Mouse (Mus musculus) hindbrain, embryonic 10.5 days (tissue): ENCODE results near the gene Krt17. TPM values are rescaled to one million over a fixed set of nuclear protein-coding genes. Genes with fewer than 3 reads are reported as not detected.
A peak's percentile ranks its signal among the peaks of the same experiment; 100 is the strongest.
"Not testable (repeated sequence)": the region's sequence is repeated elsewhere in the genome, so short reads cannot be mapped to it uniquely, and the experiment has no call there.

Experiments
- DNase-seq: peaks from one replicate; pipeline ENCODE4 v3.0.0-alpha.2; 2017; ENCODE audit warnings: low spot score
- H3K27ac ChIP-seq: fragments of 300-500 bp; sonication (generic); 2 replicates; pipeline ENCODE4 v1.5.1; 2016; ENCODE audit warnings: mild to moderate bottlenecking, moderate library complexity
- H3K27me3 ChIP-seq: fragments of 300-500 bp; sonication (generic); 2 replicates; pipeline ENCODE4 v1.6.1; 2016; ENCODE audit warnings: mild to moderate bottlenecking; ENCODE audit not compliant: poor library complexity, insufficient read depth, severe bottlenecking
- H3K36me3 ChIP-seq: fragments of 300-500 bp; sonication (generic); 2 replicates; pipeline ENCODE4 v1.6.1; 2016; ENCODE audit warnings: mild to moderate bottlenecking, moderate library complexity
- H3K4me1 ChIP-seq: fragments of 300-500 bp; sonication (generic); replicated peaks from 2 replicates; pipeline ENCODE4 v1.6.1; 2016; ENCODE audit warnings: mild to moderate bottlenecking
- H3K4me3 ChIP-seq: fragments of 300-500 bp; sonication (generic); 2 replicates; pipeline ENCODE4 v1.5.1; 2016; ENCODE audit warnings: mild to moderate bottlenecking, moderate library complexity
- H3K9me3 ChIP-seq: fragments of 300-500 bp; sonication (generic); 2 replicates; pipeline ENCODE4 v1.6.1; 2016; ENCODE audit warnings: mild to moderate bottlenecking, moderate library complexity
- WGBS: fragments of 180-500 bp; shearing (Covaris S2); methylation state at CpG from one replicate; pipeline ENCODE4 v1.1.7; 2016; 5-methylcytosine and 5-hydroxymethylcytosine counted together
- polyA plus RNA-seq: library from polyadenylated mRNA; unstranded; fragments of >200 nt; fragmentation: Nextera tagmentation; extraction: Ambion mirVana; gene quantifications from 2 replicates; pipeline ENCODE4 v1.2.1, GENCODE M21; 2016

Krt17 gene
- polyA plus RNA-seq, result 0.16 TPM in 1 of 2 replicates, not detected in the other

DNA sequence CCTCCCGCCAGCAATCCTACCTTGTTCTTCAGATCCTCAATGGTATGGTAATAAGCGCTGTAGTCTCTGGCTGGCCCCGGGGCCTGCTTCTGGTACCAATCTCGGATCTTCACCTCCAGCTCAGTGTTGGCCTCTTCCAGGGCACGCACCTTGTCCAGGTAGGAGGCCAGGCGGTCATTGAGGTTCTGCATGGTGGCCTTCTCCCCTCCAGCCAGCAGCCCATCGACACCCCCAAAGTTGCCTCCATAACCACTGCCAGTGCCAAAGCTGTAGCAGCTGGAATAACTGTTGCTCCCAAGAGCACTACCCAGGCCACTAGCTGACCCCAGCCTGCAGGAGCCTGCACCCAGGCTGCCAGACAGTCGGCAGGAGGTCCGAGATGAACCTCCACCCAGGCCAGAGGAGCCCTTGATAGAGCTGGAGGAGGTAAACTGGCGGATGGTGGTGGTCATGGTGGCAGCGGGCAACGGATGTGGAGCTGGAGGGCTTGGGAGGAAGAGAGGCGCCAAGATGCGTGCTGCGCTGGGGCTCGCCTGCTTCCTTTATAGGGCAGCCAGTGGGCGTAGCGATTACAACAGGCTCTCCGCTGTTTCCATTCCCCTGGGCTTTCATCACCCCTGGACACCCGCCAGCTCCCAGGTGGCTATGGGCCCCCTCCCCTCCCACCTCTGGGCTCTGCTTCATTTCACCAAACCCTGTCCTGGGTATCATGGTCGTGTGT is at the start of gene Krt17:
Gene Krt17, minus strand, starts transcription at position 516 of the 721 bp plus-strand sequence.
- Histone ChIP-seq H3K9me3 (no peaks in the 10 kb centered on the region), H3K4me3 (no peak within 1 kb of the TSS), H3K27me3 (no peaks in the 10 kb centered on the region), H3K36me3 (no peaks in the 10 kb centered on the region), H3K27ac (no peak within 1 kb of the TSS), H3K4me1 (peaks cover 25% of the 10 kb centered on the region)
- 84% methylated on average over 21 of the region's 21 CpGs for WGBS
- DNase-seq, result no peak

DNA sequence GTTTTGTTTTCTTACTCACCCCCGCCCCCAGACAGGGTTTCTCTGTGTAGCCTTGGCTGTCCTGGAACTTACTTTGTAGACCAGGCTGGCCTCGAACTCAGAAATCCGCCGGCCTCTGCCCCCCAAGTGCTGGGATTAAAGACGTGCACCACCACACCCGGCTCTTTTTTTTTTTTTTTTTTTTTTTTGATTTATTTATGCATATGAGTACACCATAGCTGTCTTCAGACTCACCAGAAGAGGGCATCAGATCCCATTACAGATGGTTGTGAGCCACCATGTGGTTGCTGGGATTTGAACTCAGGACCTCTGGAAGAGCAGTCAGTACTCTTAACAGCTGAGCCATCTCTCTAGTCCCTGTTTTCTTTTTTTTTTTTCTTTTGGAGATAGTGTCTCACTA is 47.8 kb upstream of the Krt17 start:
- DNase-seq, H3K9me3 ChIP-seq, H3K4me3 ChIP-seq, H3K27ac ChIP-seq, H3K27me3 ChIP-seq, H3K36me3 ChIP-seq: not testable (repeated sequence)
- WGBS, result 94% methylated on average over 6 of the region's 6 CpGs
- peaks cover 11% of the 10 kb centered on the region for H3K4me1 ChIP-seq

GRCm38 (mm10) chr11:100307900-100308299 is 47.1 kb upstream of the Krt17 start:
- DNase-seq, result no peak
- H3K36me3 ChIP-seq, result no peaks in the 10 kb centered on the region
- no peak overlapping the region for H3K4me3 ChIP-seq
- WGBS, result 89% methylated on average over 5 of the region's 5 CpGs
- no peaks in the 10 kb centered on the region for H3K9me3 ChIP-seq
- H3K27me3 ChIP-seq, result no peaks in the 10 kb centered on the region
- peaks cover 11% of the 10 kb centered on the region for H3K4me1 ChIP-seq
- no peak overlapping the region for H3K27ac ChIP-seq

- 89% methylated on average over 5 of the region's 5 CpGs for WGBS
- peaks cover 6% of the 10 kb centered on the region; the same call in 1 of the 2 replicates for H3K4me1 ChIP-seq
- DNase-seq, result no peak
- H3K36me3 ChIP-seq, result no peaks in the 10 kb centered on the region
- H3K27me3 ChIP-seq, result no peaks in the 10 kb centered on the region
- H3K9me3 ChIP-seq, result no peaks in the 10 kb centered on the region
- H3K27ac ChIP-seq, result no peak overlapping the region
- H3K4me3 ChIP-seq, result no peak overlapping the region
These were observed 40.5 kb upstream of the Krt17 start for GRCm38 (mm10) chr11:100301292-100301691.

GRCm38 (mm10) chr11:100300293-100300692 is 39.5 kb upstream of the Krt17 start:
- H3K4me3 ChIP-seq, result no peak overlapping the region
- DNase-seq, result peak; percentile 80
- H3K27ac ChIP-seq, result no peak overlapping the region
- peaks cover 8% of the 10 kb centered on the region; the same call in 1 of the 2 replicates for H3K4me1 ChIP-seq
- WGBS, result 9% methylated on average over 5 of the region's 5 CpGs
- H3K36me3 ChIP-seq, result no peaks in the 10 kb centered on the region
- H3K9me3 ChIP-seq, result no peaks in the 10 kb centered on the region
- H3K27me3 ChIP-seq, result no peaks in the 10 kb centered on the region

DNA sequence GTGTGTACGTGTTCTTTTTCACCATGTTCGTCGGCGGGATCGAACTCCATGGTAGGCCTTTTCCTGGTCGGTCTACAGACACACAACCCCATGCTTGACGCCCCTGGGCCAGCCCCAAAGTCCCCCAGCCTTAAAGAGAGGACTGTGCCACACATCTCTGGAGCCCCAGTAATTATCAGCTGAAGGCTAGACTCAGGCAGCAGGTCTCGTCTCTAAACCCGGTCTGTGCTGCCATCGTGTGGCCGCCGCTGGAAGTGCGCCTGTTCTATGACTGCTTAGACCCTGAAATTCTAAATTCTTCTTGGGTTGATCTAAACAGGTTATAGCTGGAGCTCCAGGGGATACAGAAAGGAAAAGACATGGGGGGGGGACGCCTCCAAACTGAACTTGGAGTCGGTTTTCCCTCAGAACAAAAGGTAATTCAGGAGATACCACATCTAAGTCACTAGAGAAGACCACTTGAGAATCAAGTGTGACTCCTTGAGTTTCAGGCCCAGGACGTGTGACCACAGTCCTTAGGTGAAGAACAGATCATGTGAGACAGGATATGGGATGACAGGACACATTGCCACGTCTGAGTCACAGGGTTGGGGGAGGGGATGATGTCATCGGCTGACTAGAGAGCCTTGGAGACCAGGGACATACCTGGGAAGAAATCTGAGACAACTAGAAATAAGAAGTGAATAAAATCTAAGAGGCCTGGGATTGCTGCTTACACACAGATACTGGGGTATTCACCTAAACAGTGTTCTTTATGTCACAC is 37.6 kb upstream of the Krt17 start:
- peaks cover 11% of the 10 kb centered on the region; the same call in 1 of the 2 replicates for H3K4me1 ChIP-seq
- no peak overlapping the region for H3K27ac ChIP-seq
- no peaks in the 10 kb centered on the region for H3K36me3 ChIP-seq
- no peaks in the 10 kb centered on the region for H3K9me3 ChIP-seq
- H3K27me3 ChIP-seq, result no peaks in the 10 kb centered on the region
- H3K4me3 ChIP-seq, result peak overlapping the region; percentile 14
- DNase-seq, result peak; percentile 86
- WGBS, result 20% methylated on average over 18 of the region's 18 CpGs

- no peaks in the 10 kb centered on the region for H3K27me3 ChIP-seq
- no peaks in the 10 kb centered on the region for H3K9me3 ChIP-seq
- peak overlapping the region; percentile 14 for H3K4me3 ChIP-seq
- no peaks in the 10 kb centered on the region for H3K36me3 ChIP-seq
- H3K27ac ChIP-seq, result no peak overlapping the region
- DNase-seq, result peak; percentile 29
- WGBS, result 43% methylated on average over 5 of the region's 5 CpGs
- H3K4me1 ChIP-seq, result peaks cover 17% of the 10 kb centered on the region
These were observed 37.0 kb upstream of the Krt17 start for GRCm38 (mm10) chr11:100297801-100298200.

DNA sequence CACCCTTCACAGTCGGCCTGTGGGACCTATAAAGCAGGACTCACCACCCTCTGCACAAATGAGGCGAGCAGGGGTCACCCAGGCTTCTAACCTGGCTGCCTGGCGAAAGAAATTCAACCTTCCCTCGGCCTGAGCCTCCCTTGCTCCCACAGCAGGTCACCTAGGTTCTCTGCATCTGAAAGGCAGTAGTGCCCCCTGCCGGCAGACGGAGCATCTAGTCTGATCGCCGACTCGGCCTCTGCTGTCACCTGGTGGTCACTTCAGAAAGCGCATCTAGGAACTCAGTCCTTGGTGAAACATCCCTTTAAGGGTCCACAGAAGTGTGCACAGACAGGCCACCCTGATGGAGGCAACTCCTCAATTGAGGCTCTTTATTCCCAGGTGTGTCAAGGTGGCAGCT is 34.5 kb upstream of the Krt17 start:
- no peaks in the 10 kb centered on the region for H3K27me3 ChIP-seq
- 6% methylated on average over 10 of the region's 10 CpGs for WGBS
- no peak overlapping the region for H3K4me3 ChIP-seq
- H3K9me3 ChIP-seq, result no peaks in the 10 kb centered on the region
- H3K36me3 ChIP-seq, result no peaks in the 10 kb centered on the region
- no peak overlapping the region for H3K27ac ChIP-seq
- H3K4me1 ChIP-seq, result peaks cover 28% of the 10 kb centered on the region
- DNase-seq, result peak; percentile 91

DNA sequence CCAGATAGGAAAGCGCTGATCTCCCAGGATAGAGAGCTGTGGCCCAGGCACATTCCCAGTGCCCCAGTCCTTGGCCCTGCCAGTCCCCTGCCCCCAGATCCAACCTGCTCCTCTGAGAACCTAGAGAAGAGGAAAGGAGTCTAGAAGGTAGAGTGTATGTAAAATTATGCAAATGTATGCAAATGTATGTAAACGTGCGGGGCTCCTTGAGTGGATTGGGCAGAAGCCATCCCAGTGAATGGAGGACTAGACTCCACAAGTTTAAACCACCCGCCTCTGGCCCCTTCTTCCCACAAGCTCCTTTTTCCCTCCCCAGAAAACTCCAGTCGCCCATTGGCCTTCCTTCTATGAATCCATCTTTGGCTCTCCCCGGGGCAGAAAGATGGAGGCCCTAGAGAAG is 32.1 kb upstream of the Krt17 start:
- WGBS, result 55% methylated on average over 6 of the region's 6 CpGs
- Histone ChIP-seq H3K27ac (no peak overlapping the region), H3K9me3 (no peaks in the 10 kb centered on the region), H3K4me1 (peaks cover 30% of the 10 kb centered on the region), H3K36me3 (no peaks in the 10 kb centered on the region), H3K4me3 (no peak overlapping the region), H3K27me3 (no peaks in the 10 kb centered on the region)
- no peak for DNase-seq

- peak overlapping the region; percentile 40; the same call in 1 of the 2 replicates for H3K27ac ChIP-seq
- H3K36me3 ChIP-seq, result no peaks in the 10 kb centered on the region
- no peak overlapping the region for H3K4me3 ChIP-seq
- H3K9me3 ChIP-seq, result no peaks in the 10 kb centered on the region
- WGBS, result 38% methylated on average over 5 of the region's 5 CpGs
- no peaks in the 10 kb centered on the region for H3K27me3 ChIP-seq
- DNase-seq, result no peak
- H3K4me1 ChIP-seq, result peaks cover 37% of the 10 kb centered on the region
These were observed 29.4 kb upstream of the Krt17 start for GRCm38 (mm10) chr11:100290235-100290634.

GRCm38 (mm10) chr11:100288942-100289341 is 28.1 kb upstream of the Krt17 start:
- Histone ChIP-seq H3K36me3 (no peaks in the 10 kb centered on the region), H3K9me3 (no peaks in the 10 kb centered on the region), H3K4me1 (peaks cover 34% of the 10 kb centered on the region), H3K27me3 (no peaks in the 10 kb centered on the region), H3K27ac (no peak overlapping the region), H3K4me3 (no peak overlapping the region)
- 90% methylated on average over 6 of the region's 6 CpGs for WGBS
- no peak for DNase-seq

- 35% methylated on average over 10 of the region's 10 CpGs for WGBS
- no peak for DNase-seq
- Histone ChIP-seq H3K9me3 (no peaks in the 10 kb centered on the region), H3K4me3 (no peak overlapping the region), H3K4me1 (peaks cover 33% of the 10 kb centered on the region), H3K27me3 (no peaks in the 10 kb centered on the region), H3K36me3 (no peaks in the 10 kb centered on the region), H3K27ac (peak overlapping the region; percentile 72)
These were observed 26.2 kb upstream of the Krt17 start for GRCm38 (mm10) chr11:100287024-100287423.

- H3K27me3 ChIP-seq, result no peaks in the 10 kb centered on the region
- 85% methylated on average over 4 of the region's 4 CpGs for WGBS
- no peak overlapping the region for H3K27ac ChIP-seq
- peaks cover 21% of the 10 kb centered on the region for H3K4me1 ChIP-seq
- no peaks in the 10 kb centered on the region for H3K9me3 ChIP-seq
- H3K36me3 ChIP-seq, result no peaks in the 10 kb centered on the region
- no peak overlapping the region for H3K4me3 ChIP-seq
- no peak for DNase-seq
These were observed 24.2 kb upstream of the Krt17 start for GRCm38 (mm10) chr11:100284988-100285387.
